Mouse (Mus musculus): ENCODE results near the gene Mmp23. TPM values are rescaled to one million over a fixed set of nuclear protein-coding genes. Genes with fewer than 3 reads are reported as not detected.

Gene Mmp23
- polyA plus RNA-seq, 1 experiment = 3.7 TPM

DNA sequence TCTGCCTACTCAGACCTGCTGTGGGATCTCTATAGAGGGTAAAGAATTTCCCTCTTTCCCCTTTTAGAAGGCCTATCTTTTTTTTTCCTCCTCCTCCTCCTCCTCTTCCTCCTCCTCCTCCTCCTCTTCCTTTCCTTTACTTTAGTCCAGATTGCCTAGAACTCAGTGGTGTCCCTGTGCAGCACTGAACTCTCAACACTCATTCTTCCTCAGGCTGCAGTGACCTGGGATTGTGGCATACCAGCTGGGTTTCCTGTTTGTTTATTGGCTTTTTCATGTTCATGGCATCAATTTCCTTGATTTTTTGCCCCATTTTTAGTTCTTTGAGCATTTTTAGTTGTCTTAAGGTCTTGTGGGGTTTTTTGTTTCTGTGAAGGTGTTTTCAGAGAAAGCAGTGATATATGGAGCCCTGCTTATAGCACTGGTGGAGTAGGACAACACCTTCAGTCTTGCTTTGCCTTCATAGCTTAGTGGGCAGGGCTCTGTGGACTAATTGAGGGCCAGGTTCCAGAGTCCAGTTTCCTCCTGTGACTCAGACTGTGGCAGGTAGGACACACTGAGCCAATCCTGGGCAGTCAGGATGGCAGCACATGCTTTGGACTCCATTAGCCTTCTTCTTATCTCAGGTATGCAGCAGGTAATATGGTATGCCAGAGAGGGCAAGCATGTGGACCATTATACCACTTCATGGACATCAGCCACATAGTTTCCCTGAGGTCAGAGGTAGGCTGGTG is 17.3 kb downstream of the Mmp23 start:
- Histone ChIP-seq H3K27ac (ENCODE audit: control insufficient read depth, insufficient read depth, low read depth, low read length) (no peak overlapping the region), H3K36me3 (ENCODE audit: control insufficient read depth, insufficient read depth, low read length) (peaks cover 4% of the 10 kb centered on the region; the same call in 1 of the 2 replicates)
- TF ChIP-seq POLR2A (IDR thresholded peaks at IDR 0.05; ENCODE audit: control insufficient read depth, low read depth, low read length) (no peak), CTCF (IDR thresholded peaks at IDR 0.05; ENCODE audit: control insufficient read depth, insufficient read depth, insufficient replicate concordance, low read depth, low read length) (no peak)

DNA sequence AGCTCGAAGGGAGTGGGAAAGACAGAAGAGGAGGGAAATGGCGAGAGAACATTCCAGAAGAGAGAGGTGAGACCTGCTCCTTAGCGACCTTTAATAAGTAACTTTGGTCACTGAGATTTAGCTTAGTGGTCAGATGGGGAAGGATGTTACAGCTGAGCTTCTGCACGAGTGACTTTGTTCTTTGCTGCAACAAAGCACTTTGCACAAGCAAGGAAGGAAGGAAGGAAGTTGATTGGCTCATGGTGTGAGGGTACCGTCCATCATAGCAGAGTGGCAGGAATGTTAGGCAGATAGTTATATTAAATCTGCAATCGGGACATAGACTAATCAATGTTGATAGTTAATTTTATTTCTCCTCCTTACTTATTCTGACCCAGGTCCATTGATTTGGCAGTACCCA is 22.9 kb downstream of the Mmp23 start:
- Histone ChIP-seq H3K4me1 (ENCODE audit: control insufficient read depth, insufficient read depth, low read length) (no peaks in the 10 kb centered on the region), H3K27me3 (ENCODE audit: control insufficient read depth, insufficient read depth, low read length) (no peaks in the 10 kb centered on the region), H3K4me3 (ENCODE audit: control insufficient read depth, low read depth, low read length) (no peak overlapping the region), H3K27ac (ENCODE audit: control insufficient read depth, insufficient read depth, low read depth, low read length) (no peak overlapping the region), H3K36me3 (ENCODE audit: control insufficient read depth, insufficient read depth, low read length) (peaks cover 2% of the 10 kb centered on the region; the same call in 1 of the 2 replicates)
- TF ChIP-seq POLR2A (IDR thresholded peaks at IDR 0.05; ENCODE audit: control insufficient read depth, low read depth, low read length) (no peak), CTCF (IDR thresholded peaks at IDR 0.05; ENCODE audit: control insufficient read depth, insufficient read depth, insufficient replicate concordance, low read depth, low read length) (no peak)

More for the DNA sequence above, 17.3 kb downstream of the Mmp23 start:
- Histone ChIP-seq H3K27me3 (ENCODE audit: control insufficient read depth, insufficient read depth, low read length) (no peaks in the 10 kb centered on the region), H3K4me1 (ENCODE audit: control insufficient read depth, insufficient read depth, low read length) (no peaks in the 10 kb centered on the region), H3K4me3 (ENCODE audit: control insufficient read depth, low read depth, low read length) (no peak overlapping the region)

DNA sequence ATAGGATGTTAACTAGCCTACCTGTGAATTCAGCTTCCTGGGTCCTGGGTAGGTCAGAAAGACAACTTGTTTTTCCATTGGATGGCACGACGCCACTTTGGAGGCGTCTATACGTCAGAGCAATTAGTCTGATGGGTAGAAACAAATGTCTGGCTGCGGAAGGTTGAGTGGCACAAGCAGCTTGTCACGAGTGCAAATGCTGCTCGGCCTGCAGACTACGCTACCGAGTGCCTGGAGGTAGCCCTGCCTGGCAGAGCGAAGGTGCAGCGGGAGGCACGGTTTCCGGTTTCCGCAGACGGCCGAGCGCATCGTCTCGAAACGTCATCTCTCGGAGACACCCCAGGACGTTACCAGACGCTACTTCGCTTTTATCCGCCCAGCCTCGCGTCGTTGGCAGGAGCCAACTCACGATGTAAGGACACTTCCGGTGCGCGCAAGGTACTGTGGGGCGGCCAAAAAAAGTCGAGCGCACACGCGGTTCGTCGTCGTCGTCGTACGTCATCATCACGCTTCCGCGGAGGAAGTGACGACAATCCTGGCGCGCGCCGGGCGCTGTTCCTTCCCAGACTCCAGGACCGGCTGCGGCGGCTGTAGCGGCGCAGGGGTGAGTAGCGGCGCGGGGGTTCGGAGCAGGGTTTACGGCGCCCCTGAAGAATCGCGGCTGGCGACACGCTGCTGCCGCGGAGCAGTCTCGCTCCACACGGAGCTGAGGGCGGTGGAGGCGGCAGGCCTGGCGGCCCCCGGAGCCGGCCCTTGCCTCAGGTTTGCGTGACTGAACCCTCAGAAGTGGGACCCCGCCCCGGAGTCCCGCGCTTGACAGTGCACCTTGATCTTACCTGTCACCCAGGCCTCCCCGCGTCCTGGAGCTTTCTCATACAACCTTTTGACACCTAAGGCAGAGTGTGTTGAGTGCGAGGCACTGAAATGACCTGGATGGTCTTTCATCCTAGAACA is 28.6 kb downstream of the Mmp23 start, which contains the start of gene Cdk11b:
Gene Cdk11b, plus strand, starts transcription at position 517 of the 954 bp plus-strand sequence.
- peak within 1 kb of the TSS; percentile 93 for H3K4me3 ChIP-seq (ENCODE audit: control insufficient read depth, low read depth, low read length)
- peak within 1 kb of the TSS; percentile 86 for H3K27ac ChIP-seq (ENCODE audit: control insufficient read depth, insufficient read depth, low read depth, low read length)
- H3K4me1 ChIP-seq (ENCODE audit: control insufficient read depth, insufficient read depth, low read length) = no peaks in the 10 kb centered on the region
- H3K36me3 ChIP-seq (ENCODE audit: control insufficient read depth, insufficient read depth, low read length) = peaks cover 1% of the 10 kb centered on the region; the same call in 1 of the 2 replicates
- no peaks in the 10 kb centered on the region for H3K27me3 ChIP-seq (ENCODE audit: control insufficient read depth, insufficient read depth, low read length)
- TF ChIP-seq POLR2A (IDR thresholded peaks at IDR 0.05; ENCODE audit: control insufficient read depth, low read depth, low read length) = peak; percentile 81
- TF ChIP-seq CTCF (IDR thresholded peaks at IDR 0.05; ENCODE audit: control insufficient read depth, insufficient read depth, insufficient replicate concordance, low read depth, low read length) = peak; percentile 27; the same call in 1 of the 2 replicates

DNA sequence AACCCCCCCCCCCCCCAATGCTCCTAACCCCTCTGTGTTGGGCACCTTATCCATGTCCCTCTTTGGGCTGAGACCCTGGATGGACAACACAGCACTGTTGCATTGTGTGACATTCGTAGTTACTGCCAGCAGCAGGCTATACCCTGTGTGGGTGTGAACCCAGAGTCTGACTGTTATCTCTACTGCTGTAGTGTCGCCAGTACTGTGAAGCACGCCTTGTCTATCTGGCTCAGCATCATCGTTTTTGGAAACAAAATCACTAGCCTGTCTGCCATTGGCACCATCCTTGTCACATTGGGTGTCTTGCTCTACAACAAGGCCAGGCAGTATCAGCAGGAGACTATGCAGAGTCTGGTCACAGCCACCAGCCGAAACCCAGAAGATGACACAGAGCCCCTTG is 34.9 kb downstream of the Mmp23 start:
- Histone ChIP-seq H3K4me3 (ENCODE audit: control insufficient read depth, low read depth, low read length) (no peak overlapping the region), H3K36me3 (ENCODE audit: control insufficient read depth, insufficient read depth, low read length) (peaks cover 1% of the 10 kb centered on the region; the same call in 1 of the 2 replicates)

DNA sequence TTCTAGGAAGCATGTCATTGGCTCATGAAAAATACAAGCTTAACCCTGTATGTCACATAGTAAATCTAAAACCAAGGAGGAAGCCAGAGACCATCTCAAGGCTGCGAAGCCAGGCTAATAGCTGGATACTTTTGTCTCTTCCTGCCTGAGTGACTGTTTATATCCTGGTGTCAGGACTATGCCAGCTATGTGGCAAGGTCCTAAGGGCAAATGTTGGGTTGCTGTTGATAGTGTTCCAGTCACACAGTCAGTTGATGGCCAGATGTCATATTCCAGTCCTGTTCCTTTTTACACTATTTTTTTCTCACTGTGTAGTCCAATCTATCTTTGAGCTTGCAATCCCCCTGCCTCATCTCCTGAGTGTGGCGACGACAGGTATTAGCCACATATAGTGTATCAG is 39.9 kb downstream of the Mmp23 start:
- H3K36me3 ChIP-seq (ENCODE audit: control insufficient read depth, insufficient read depth, low read length) = peaks cover 3% of the 10 kb centered on the region; the same call in 1 of the 2 replicates

More for the DNA sequence above, 34.9 kb downstream of the Mmp23 start:
- TF ChIP-seq CTCF (IDR thresholded peaks at IDR 0.05; ENCODE audit: control insufficient read depth, insufficient read depth, insufficient replicate concordance, low read depth, low read length) (no peak), POLR2A (IDR thresholded peaks at IDR 0.05; ENCODE audit: control insufficient read depth, low read depth, low read length) (no peak)
- H3K27ac ChIP-seq (ENCODE audit: control insufficient read depth, insufficient read depth, low read depth, low read length) = no peak overlapping the region
- H3K27me3 ChIP-seq (ENCODE audit: control insufficient read depth, insufficient read depth, low read length) = no peaks in the 10 kb centered on the region
- no peaks in the 10 kb centered on the region for H3K4me1 ChIP-seq (ENCODE audit: control insufficient read depth, insufficient read depth, low read length)

DNA sequence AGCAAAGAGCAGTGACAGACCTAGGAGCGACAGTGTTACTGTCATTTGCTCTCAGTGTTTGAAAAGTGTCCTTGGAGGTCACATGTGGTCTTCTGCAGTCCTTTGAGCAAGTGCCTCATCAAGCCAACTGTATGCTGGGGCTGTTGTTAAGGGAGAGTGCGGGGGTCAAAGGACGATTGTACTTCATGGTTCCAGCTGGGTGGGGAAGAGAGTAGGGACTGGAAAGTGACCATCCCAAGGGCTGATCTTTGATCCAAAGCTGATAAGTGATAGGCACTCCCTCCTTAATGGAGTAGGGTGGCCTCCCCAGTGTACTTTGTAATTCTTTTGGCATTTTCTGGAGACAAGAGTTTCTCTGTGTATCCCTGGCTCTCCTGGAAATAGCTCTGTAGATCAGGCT is 41.3 kb downstream of the Mmp23 start:
- no peak for TF ChIP-seq POLR2A (IDR thresholded peaks at IDR 0.05; ENCODE audit: control insufficient read depth, low read depth, low read length)
- TF ChIP-seq CTCF (IDR thresholded peaks at IDR 0.05; ENCODE audit: control insufficient read depth, insufficient read depth, insufficient replicate concordance, low read depth, low read length) = no peak
- H3K27me3 ChIP-seq (ENCODE audit: control insufficient read depth, insufficient read depth, low read length) = no peaks in the 10 kb centered on the region
- H3K4me1 ChIP-seq (ENCODE audit: control insufficient read depth, insufficient read depth, low read length) = no peaks in the 10 kb centered on the region
- peaks cover 3% of the 10 kb centered on the region; the same call in 1 of the 2 replicates for H3K36me3 ChIP-seq (ENCODE audit: control insufficient read depth, insufficient read depth, low read length)
- H3K4me3 ChIP-seq (ENCODE audit: control insufficient read depth, low read depth, low read length) = no peak overlapping the region
- no peak overlapping the region for H3K27ac ChIP-seq (ENCODE audit: control insufficient read depth, insufficient read depth, low read depth, low read length)

More for the DNA sequence above, 39.9 kb downstream of the Mmp23 start:
- no peaks in the 10 kb centered on the region for H3K4me1 ChIP-seq (ENCODE audit: control insufficient read depth, insufficient read depth, low read length)
- no peak for TF ChIP-seq POLR2A (IDR thresholded peaks at IDR 0.05; ENCODE audit: control insufficient read depth, low read depth, low read length)
- H3K27me3 ChIP-seq (ENCODE audit: control insufficient read depth, insufficient read depth, low read length) = no peaks in the 10 kb centered on the region
- H3K27ac ChIP-seq (ENCODE audit: control insufficient read depth, insufficient read depth, low read depth, low read length) = no peak overlapping the region
- H3K4me3 ChIP-seq (ENCODE audit: control insufficient read depth, low read depth, low read length) = no peak overlapping the region

DNA sequence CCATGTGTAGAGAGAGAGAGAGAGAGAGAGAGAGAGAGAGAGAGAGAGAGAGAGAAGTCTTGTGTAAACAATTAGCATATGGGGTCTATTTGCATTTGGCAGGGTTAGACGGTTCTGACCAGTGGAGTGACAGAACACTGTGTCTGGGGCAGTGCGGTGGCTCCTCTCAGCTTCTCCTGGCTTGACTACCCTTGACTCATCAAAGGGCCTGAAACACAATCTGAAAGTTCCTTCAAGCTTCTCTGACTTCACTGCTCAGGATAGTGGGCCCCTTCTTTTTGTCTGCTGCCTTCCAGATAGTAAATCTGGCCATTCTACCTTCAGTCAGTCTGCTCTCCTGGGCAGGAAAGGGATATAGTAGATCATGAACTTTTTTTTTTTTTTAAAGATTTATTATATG is 46.4 kb downstream of the Mmp23 start:
- no peaks in the 10 kb centered on the region for H3K27me3 ChIP-seq (ENCODE audit: control insufficient read depth, insufficient read depth, low read length)
- H3K36me3 ChIP-seq (ENCODE audit: control insufficient read depth, insufficient read depth, low read length) = no peaks in the 10 kb centered on the region; the same call in 1 of the 2 replicates
- H3K4me3 ChIP-seq (ENCODE audit: control insufficient read depth, low read depth, low read length) = no peak overlapping the region
- H3K27ac ChIP-seq (ENCODE audit: control insufficient read depth, insufficient read depth, low read depth, low read length) = no peak overlapping the region
- peaks cover 3% of the 10 kb centered on the region for H3K4me1 ChIP-seq (ENCODE audit: control insufficient read depth, insufficient read depth, low read length)
- no peak for TF ChIP-seq POLR2A (IDR thresholded peaks at IDR 0.05; ENCODE audit: control insufficient read depth, low read depth, low read length)
- no peak for TF ChIP-seq CTCF (IDR thresholded peaks at IDR 0.05; ENCODE audit: control insufficient read depth, insufficient read depth, insufficient replicate concordance, low read depth, low read length)
